Mouse (Mus musculus): ENCODE results near the gene Mybbp1a. TPM values are rescaled to one million over a fixed set of nuclear protein-coding genes. Genes with fewer than 3 reads are reported as not detected.

The Mybbp1a gene
- total RNA-seq (2021) = 10 to 100 TPM; 38.0 to 38.4 TPM
- long read RNA-seq, experiment 1, full-length matches to known transcripts = 42 of 59 reads
- long read RNA-seq, experiment 1, partial matches to known transcripts = 14 of 59 reads
- long read RNA-seq, experiment 1, other reads (novel, unspliced or antisense) = 3 of 59 reads
- long read RNA-seq, experiment 2, full-length matches to known transcripts = 36 of 45 reads
- long read RNA-seq, experiment 2, partial matches to known transcripts = 7 of 45 reads
- long read RNA-seq, experiment 2, other reads (novel, unspliced or antisense) = 2 of 45 reads

- peak; percentile 98 to 99 for DNase-seq
- intact Hi-C loops (cut with DNase I) = no loop called here
Observed at GRCm38 (mm10) chr11:72440965-72441664, at the start of gene Mybbp1a. Gene Mybbp1a (plus strand): TSS chr11:72441355.

DNA sequence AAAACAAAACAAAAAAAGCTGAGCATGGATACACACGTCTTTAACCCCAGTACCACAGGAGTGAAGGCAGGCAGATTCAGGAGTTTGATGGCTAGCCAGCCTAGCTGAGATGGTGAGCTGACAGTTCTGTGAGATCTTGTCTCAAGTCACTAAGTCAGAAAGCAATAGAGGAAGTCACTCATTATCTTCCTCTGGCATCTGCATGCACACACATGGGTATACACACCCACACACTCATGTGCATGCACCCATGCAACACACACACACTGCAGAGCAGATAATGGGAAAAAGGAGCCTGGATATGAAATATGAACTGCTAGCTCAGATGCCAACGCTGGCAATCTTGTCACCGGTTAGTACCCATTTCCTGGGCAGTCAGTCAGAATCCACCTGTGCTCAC lies 47.9 kb upstream of the Mybbp1a start:
- DNase-seq = no peak
- intact Hi-C loops (cut with DNase I) = no loop called here

GRCm38 (mm10) chr11:72393669-72394068 lies 47.5 kb upstream of the Mybbp1a start:
- peak; percentile 62 to 74 for DNase-seq
- intact Hi-C loops (cut with DNase I) = no loop called here

DNA sequence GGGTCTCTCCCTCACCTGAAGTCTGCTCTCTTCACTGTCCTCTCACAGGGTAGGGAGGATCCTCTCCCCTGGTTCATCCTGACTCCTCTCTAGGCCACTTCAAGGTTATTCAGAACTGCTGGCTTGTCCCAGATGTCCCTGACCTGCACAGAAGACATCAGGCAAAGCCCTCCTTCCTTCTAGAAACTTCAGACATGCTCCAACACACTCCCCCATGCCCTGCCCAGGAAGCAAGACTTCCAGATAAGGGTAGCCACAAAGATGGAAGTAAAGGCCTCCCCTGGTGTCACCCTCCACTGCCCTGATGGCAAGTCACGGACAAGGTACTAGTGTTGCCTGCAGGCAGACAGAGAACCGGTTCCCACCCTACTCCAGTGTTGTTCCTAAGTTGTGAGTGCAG lies 46.5 kb upstream of the Mybbp1a start:
- no peak for DNase-seq
- intact Hi-C loops (cut with DNase I) = no loop called here

DNA sequence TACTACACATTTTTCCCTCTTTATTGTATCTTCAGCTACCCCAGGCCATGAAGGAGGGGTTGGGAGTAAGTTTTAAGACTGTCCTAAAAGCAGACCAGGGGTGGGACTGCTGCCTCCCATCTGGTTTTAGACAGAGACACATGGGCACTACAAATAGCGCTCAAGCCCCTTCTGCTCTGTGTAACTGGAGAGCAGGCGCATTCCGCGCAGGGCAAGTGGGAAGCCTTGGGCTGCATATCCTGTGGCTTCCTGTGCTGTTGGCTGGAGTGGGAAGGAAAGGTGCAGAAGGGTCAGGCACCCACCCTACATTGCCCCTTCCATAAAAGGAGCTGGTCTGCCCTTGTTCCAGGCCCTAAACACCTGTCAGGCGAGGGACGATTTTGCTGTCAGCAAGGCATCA lies 45.5 kb upstream of the Mybbp1a start:
- DNase-seq = no peak
- intact Hi-C loops (cut with DNase I) = no loop called here

- peak; percentile 68 to 71 for DNase-seq
- intact Hi-C loops (cut with DNase I) = no loop called here
Observed at GRCm38 (mm10) chr11:72396621-72397020, 44.5 kb upstream of the Mybbp1a start.

DNA sequence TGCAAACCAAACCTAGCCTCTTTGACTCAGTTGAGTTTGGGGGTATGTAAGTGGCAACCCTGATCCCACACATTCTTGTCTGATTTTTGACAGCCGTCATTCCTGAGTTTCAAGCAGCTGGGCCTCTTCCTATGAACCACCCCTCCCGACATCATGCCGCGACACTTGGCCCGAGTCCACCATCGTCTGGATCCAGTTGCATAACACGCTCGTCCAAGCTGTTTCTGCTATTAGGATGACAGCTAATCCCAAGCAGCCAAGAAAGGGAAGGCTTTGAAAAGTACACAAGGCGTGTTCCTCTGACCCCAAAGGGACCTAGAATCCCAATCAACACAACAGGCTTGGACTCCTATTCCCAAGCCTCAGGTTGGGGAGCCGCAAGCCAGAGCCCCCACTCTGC lies 44.1 kb upstream of the Mybbp1a start:
- peak; percentile 92 to 93 for DNase-seq
- intact Hi-C loops (cut with DNase I) = no loop called here

- intact Hi-C loops (cut with DNase I) = no loop called here
- DNase-seq = no peak
Observed at GRCm38 (mm10) chr11:72397811-72398525, 43.2 kb upstream of the Mybbp1a start.

DNA sequence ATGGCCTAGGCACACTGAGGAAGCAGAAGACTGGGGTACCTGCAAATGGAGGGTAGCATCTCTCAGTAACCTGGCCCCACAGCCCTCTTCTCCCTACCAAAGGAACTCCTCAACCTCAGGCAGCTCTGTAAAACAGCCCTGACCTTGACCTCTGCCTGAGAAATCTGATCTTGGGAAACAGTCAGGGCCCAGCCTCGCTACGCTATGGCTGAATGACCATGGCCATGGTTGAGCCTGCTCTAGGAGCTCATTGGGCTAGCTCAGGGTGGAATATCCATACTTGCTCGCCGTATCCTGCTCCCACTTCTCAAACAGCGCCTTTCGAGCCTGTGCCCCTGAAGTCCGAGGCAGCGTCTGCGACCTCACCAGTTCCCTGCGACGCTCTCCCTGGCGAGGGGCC lies 40.1 kb upstream of the Mybbp1a start:
- no peak for DNase-seq
- intact Hi-C loops (cut with DNase I) = no loop called here

DNA sequence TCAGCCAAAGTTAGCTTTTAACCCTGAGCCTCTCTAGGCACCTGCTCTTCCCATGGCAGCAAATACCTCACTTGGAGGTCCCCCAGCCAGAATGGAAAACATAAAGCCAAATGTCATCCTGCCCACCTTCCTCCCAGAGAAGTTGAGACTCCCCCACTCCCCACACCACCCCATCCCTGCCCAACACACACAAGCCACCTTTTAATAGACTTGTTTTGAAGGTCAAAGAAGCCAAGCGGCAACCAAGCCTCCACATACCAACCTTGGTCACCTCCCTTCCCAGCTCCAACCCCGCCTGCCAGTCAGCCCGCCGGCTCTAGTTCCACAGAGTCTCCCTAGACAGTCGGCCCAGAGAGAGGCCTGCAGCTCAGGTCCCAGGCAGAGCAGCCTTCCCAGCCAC lies 39.1 kb upstream of the Mybbp1a start:
- no peak for DNase-seq
- intact Hi-C loops (cut with DNase I) = no loop called here

GRCm38 (mm10) chr11:72402969-72403368 lies 38.2 kb upstream of the Mybbp1a start:
- DNase-seq = no peak
- intact Hi-C loops (cut with DNase I) = no loop called here

DNA sequence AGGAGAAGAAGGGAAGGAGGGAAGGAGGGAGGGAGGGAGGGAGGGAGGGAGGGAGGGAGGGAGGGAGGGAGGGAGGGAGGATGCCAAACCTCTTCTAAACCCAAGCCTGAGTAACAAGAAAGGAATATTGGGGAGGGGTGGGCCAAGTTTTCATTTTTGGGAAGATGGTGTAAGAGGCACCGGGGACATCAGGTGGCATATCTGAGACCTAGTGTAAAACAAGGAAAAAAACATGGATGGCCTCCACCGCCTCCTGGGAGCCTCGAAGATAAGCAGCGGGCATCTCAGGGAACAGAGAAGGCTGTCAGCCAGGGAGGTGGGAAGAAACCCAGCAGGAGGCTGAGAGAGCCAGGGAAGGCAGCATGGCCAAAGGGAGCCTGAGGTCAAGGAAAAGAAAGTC lies 35.6 kb upstream of the Mybbp1a start:
- DNase-seq = no peak
- intact Hi-C loops (cut with DNase I) = no loop called here

- no peak for DNase-seq
- intact Hi-C loops (cut with DNase I) = no loop called here
Observed at GRCm38 (mm10) chr11:72406079-72406675, 35.0 kb upstream of the Mybbp1a start.

DNA sequence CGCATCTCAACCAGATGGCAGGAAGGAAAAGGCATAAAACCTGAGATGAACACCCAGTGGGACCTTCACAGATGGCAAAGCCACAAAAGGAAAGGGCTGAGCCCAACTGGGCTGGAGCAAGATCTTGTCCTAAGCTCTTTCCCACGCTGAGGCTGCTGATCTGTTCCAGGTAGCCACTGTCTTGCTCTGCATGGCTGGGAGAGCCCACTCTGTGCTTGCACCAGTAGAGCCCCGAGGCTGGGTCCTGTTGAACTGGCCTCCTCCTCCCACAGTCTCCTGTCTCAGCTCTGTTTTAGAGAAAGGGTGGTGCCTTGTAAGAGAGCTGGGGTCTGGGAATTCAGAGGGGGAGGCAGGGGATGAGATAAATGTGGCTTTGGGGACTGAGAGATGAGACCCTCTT lies 34.1 kb upstream of the Mybbp1a start:
- DNase-seq = no peak
- intact Hi-C loops (cut with DNase I) = no loop called here

- intact Hi-C loops (cut with DNase I) = no loop called here
- peak in 1 of 2 experiments; percentile 58 for DNase-seq
Observed at GRCm38 (mm10) chr11:72407574-72407973, 33.6 kb upstream of the Mybbp1a start.

GRCm38 (mm10) chr11:72408451-72409170 lies 32.5 kb upstream of the Mybbp1a start:
- intact Hi-C loops (cut with DNase I) = no loop called here

GRCm38 (mm10) chr11:72409649-72410385 lies 31.3 kb upstream of the Mybbp1a start:
- DNase-seq = no peak
- intact Hi-C loops (cut with DNase I) = loop anchor here (2.0 kb wide), 1 partner anchor 15 kb away; no protein-coding TSS in a partner anchor

More at GRCm38 (mm10) chr11:72408451-72409170, 32.5 kb upstream of the Mybbp1a start:
- no peak for DNase-seq

DNA sequence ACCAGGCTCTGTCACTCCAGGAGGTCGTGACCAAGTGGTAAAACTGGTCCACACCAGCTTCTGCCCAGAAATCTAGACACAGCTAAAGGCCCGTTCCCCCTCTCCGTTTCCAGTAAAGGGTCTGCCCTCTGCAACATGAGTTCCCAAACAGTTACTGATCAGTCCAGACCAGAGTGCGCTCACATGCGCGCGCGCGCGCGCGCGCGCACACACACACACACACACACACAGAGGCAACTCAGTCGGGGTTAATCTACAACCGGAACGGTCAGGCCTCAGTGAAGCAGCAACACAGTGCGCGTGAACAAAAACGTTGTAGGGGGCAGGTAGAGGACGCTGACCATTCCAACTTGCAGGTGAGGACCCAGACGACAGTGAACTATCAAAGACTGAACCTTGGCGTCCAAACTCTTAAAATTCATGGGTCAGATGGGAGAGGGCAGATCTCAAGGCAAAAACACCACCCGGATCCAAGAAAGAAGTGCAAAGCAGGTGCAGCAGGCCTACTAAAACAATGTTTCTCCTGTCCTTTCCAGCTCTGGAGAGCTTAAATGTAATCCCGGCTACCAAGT lies 30.5 kb upstream of the Mybbp1a start:
- intact Hi-C loops (cut with DNase I) = loop anchor here (2.0 kb wide), 1 partner anchor 14 kb away; no protein-coding TSS in a partner anchor

More for the DNA sequence above, 30.5 kb upstream of the Mybbp1a start:
- no peak for DNase-seq
